Mouse (Mus musculus) forebrain, embryonic 10.5 days (tissue): Measurements from ENCODE around the gene Med12l. TPM values are rescaled to one million over a fixed set of nuclear protein-coding genes. Genes with fewer than 3 reads are reported as not detected.
"Not testable (repeated sequence)": the region's sequence is repeated elsewhere in the genome, so short reads cannot be mapped to it uniquely, and the experiment has no call there.

Source experiments
- DNase-seq: peaks from one replicate; pipeline ENCODE4 v3.0.0-alpha.2; 2017; ENCODE audit warnings: low spot score; ENCODE audit errors: extremely low spot score
- H3K27ac ChIP-seq: fragments of 300-500 bp; sonication (generic); 2 replicates; pipeline ENCODE4 v1.5.1; 2016; ENCODE audit warnings: mild to moderate bottlenecking
- H3K27me3 ChIP-seq: fragments of 300-500 bp; sonication (generic); 2 replicates; pipeline ENCODE4 v1.6.1; 2016; ENCODE audit warnings: mild to moderate bottlenecking; ENCODE audit not compliant: poor library complexity, severe bottlenecking
- H3K36me3 ChIP-seq: fragments of 300-500 bp; sonication (generic); replicated peaks from 2 replicates; pipeline ENCODE4 v1.6.1; 2016; ENCODE audit warnings: mild to moderate bottlenecking, moderate library complexity
- H3K4me1 ChIP-seq: fragments of 300-500 bp; sonication (generic); 2 replicates; pipeline ENCODE4 v1.6.1; 2016
- H3K4me3 ChIP-seq: fragments of 300-500 bp; sonication (generic); 2 replicates; pipeline ENCODE4 v1.5.1; 2016; ENCODE audit warnings: mild to moderate bottlenecking, moderate library complexity
- H3K9me3 ChIP-seq: fragments of 300-500 bp; sonication (generic); 2 replicates; pipeline ENCODE4 v1.6.1; 2016; ENCODE audit warnings: mild to moderate bottlenecking, moderate library complexity
- WGBS: fragments of 180-500 bp; shearing (Covaris S2); methylation state at CpG from one replicate; pipeline ENCODE4 v1.1.7; 2016; 5-methylcytosine and 5-hydroxymethylcytosine counted together
- polyA plus RNA-seq: library from polyadenylated mRNA; unstranded; fragments of >200 nt; fragmentation: Nextera tagmentation; extraction: Ambion mirVana; gene quantifications from 2 replicates; pipeline ENCODE4 v1.2.1, GENCODE M21; 2016

Gene Med12l
- polyA plus RNA-seq, 1 experiment from 2014 or later = 3.1 TPM

DNA sequence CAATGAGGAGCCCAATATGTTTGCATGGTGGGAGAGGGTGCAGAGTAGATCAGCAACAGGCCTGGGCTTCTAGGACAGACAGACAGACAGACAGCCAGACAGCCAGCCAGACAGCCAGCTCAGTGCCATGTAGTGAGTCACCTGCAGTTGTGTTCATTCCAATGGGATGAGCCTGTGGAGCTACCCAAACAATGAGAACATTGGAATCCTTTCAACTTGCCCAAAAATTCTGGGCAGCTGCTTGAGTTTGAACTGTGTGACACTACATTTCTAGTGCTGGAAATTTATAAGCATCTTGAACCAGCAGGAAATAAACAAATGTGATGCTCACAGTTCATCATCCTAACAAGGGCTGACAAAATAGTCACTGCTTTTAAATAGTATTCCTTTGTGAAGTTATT, 134.0 kb downstream of the Med12l start:
- Histone ChIP-seq H3K36me3 (no peaks in the 10 kb centered on the region), H3K4me1 (peaks cover 10% of the 10 kb centered on the region; the same call in 1 of the 2 replicates), H3K4me3 (no peak overlapping the region), H3K9me3 (no peaks in the 10 kb centered on the region), H3K27me3 (no peaks in the 10 kb centered on the region), H3K27ac (no peak overlapping the region)
- DNase-seq = no peak

- Histone ChIP-seq H3K4me3 (no peak overlapping the region), H3K27me3 (no peaks in the 10 kb centered on the region), H3K4me1 (peaks cover 10% of the 10 kb centered on the region; the same call in 1 of the 2 replicates), H3K9me3 (no peaks in the 10 kb centered on the region), H3K36me3 (no peaks in the 10 kb centered on the region), H3K27ac (no peak overlapping the region)
- WGBS = 94% methylated on average over 2 of the region's 2 CpGs
- DNase-seq = no peak
These were observed 134.5 kb downstream of the Med12l start for GRCm38 (mm10) chr3:59140115-59140514.

GRCm38 (mm10) chr3:59140941-59141340, 135.3 kb downstream of the Med12l start:
- not testable (repeated sequence) for H3K36me3 ChIP-seq

DNA sequence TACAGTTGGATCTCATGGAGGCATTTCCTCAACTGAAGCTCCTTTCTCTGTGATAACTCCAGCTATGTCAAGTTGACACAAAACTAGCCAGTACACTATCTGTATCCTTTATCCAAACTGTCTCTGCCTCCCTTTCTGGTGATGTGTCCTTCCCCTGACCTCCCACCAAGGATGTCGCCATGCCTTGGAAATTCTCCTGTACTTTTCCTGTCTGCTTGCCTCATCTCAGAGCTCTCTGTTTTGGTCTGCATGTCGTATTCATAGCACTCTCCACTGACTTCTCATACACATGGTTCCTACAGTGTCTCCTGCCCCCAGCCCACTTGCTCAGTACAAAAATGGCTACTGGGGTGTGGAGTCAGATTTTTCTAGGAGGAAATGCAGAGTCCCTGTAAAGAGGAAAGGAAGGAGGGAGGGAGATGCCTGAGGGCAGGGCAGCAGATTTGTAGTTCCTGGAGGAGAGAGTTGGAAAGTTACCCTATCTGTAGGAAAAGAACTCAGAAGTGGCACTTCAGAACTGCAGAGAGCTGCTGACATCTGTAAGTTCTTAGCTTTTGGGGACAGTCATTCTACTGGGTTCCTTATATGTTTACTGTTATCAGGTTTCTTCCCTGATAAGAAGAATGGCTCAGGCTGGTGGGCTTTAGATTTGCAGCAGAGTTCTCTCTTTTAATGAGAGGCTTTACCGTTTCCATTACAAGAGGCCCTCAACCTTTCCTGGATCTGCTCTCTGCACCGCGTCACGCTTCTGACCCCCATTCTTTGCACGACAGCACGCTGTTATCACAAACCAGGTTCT, 136.1 kb downstream of the Med12l start:
- DNase-seq = no peak
- Histone ChIP-seq H3K9me3 (no peaks in the 10 kb centered on the region), H3K4me3 (no peak overlapping the region), H3K36me3 (no peaks in the 10 kb centered on the region), H3K27me3 (no peaks in the 10 kb centered on the region), H3K27ac (no peak overlapping the region), H3K4me1 (peaks cover 10% of the 10 kb centered on the region; the same call in 1 of the 2 replicates)
- WGBS = 83% methylated on average over 8 of the region's 8 CpGs

More at GRCm38 (mm10) chr3:59140941-59141340, 135.3 kb downstream of the Med12l start:
- not testable (repeated sequence) for H3K27ac ChIP-seq, H3K9me3 ChIP-seq, H3K27me3 ChIP-seq, DNase-seq, H3K4me3 ChIP-seq, H3K4me1 ChIP-seq
- 95% methylated on average over 4 of the region's 4 CpGs for WGBS

DNA sequence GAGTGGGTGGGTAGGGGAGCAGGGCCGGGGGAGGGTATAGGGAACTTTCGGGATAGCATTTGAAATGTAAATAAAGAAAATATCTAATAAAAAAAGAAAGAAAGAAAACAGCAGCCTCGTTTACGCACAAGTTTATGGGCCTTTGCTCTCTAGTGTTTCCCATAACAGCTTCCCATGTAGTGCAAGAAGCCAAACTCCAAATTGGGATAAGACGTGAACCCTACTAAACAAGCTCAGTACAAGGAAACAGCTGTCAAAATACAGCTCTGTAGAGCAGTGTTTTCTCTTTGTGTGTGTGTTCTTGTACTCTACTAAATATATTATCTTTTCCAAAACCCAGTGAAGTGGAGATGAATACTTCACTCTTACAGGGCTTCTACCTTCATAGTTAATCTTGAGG, 139.6 kb downstream of the Med12l start:
- DNase-seq = no peak
- H3K36me3 ChIP-seq = no peaks in the 10 kb centered on the region
- peaks cover 3% of the 10 kb centered on the region; the same call in 1 of the 2 replicates for H3K4me1 ChIP-seq
- H3K4me3 ChIP-seq = no peak overlapping the region
- 79% methylated on average over 5 of the region's 5 CpGs for WGBS
- H3K9me3 ChIP-seq = no peaks in the 10 kb centered on the region
- H3K27me3 ChIP-seq = no peaks in the 10 kb centered on the region
- H3K27ac ChIP-seq = no peak overlapping the region

DNA sequence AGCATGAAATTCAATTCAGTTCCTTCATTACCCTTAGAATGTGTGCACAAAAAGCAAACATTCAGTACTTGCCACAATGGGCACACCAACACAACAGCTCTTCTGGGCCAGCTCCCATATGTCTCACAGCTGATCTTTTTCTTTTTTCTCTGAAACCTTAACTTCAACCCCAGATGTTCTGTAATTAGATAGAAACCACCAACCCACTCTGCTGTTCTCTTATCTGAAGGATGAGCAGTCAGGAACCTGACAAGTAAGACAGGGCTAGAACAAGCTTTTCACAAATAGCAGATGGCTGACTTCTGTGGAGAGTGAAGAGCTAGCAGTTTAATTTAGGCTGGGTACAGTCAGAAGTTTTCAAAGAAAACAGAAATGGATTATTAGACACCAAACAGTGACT, 144.0 kb downstream of the Med12l start:
- no peak for DNase-seq
- no peaks in the 10 kb centered on the region for H3K9me3 ChIP-seq
- no peaks in the 10 kb centered on the region for H3K4me1 ChIP-seq
- no peaks in the 10 kb centered on the region for H3K36me3 ChIP-seq
- no peaks in the 10 kb centered on the region for H3K27me3 ChIP-seq
- no peak overlapping the region for H3K4me3 ChIP-seq
- H3K27ac ChIP-seq = no peak overlapping the region

- no peaks in the 10 kb centered on the region for H3K4me1 ChIP-seq
- no peak for DNase-seq
- no peaks in the 10 kb centered on the region for H3K36me3 ChIP-seq
- no peak overlapping the region for H3K4me3 ChIP-seq
- H3K27me3 ChIP-seq = no peaks in the 10 kb centered on the region
- WGBS = 95% methylated on average over 2 of the region's 2 CpGs
- no peaks in the 10 kb centered on the region for H3K9me3 ChIP-seq
- H3K27ac ChIP-seq = no peak overlapping the region
These were observed 145.0 kb downstream of the Med12l start for GRCm38 (mm10) chr3:59150624-59151023.

DNA sequence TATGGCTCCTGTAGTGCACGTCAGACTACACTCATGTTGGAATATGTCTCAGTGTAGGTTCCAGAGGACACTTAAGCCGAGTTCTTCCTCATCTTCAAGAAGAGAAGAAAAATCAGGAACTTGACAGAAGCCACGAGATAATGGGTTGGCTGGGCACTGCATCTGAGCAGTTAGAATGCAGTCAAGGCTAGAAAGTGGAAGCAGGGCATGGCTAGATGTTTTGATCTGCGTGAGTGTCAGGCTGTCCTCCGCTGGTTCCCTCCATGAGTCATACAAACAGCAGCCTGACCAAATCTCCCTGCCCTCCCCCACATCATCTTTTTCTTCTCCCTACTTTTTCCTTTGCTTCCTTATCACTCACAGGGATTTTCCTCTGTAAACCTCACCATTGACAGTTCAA, 147.8 kb downstream of the Med12l start, which contains the start of gene P2ry14:
Gene P2ry14, minus strand, starts transcription at position 195 of the 400 bp plus-strand sequence.
- no peaks in the 10 kb centered on the region for H3K9me3 ChIP-seq
- H3K4me3 ChIP-seq = no peak within 1 kb of the TSS
- H3K27ac ChIP-seq = no peak within 1 kb of the TSS
- no peaks in the 10 kb centered on the region for H3K36me3 ChIP-seq
- DNase-seq = no peak
- H3K4me1 ChIP-seq = no peaks in the 10 kb centered on the region
- H3K27me3 ChIP-seq = no peaks in the 10 kb centered on the region
- 88% methylated on average over 5 of the region's 5 CpGs for WGBS

- Histone ChIP-seq H3K4me3 (no peak overlapping the region), H3K4me1 (no peaks in the 10 kb centered on the region), H3K36me3 (no peaks in the 10 kb centered on the region), H3K27me3 (no peaks in the 10 kb centered on the region), H3K27ac (no peak overlapping the region), H3K9me3 (no peaks in the 10 kb centered on the region)
- 98% methylated on average over 2 of the region's 2 CpGs for WGBS
- DNase-seq = no peak
These were observed 149.3 kb downstream of the Med12l start for GRCm38 (mm10) chr3:59154888-59155287.

GRCm38 (mm10) chr3:59155404-59155803, 149.8 kb downstream of the Med12l start:
- Histone ChIP-seq H3K9me3 (no peaks in the 10 kb centered on the region), H3K27me3 (no peaks in the 10 kb centered on the region)
- 83% methylated on average over 6 of the region's 6 CpGs for WGBS

DNA sequence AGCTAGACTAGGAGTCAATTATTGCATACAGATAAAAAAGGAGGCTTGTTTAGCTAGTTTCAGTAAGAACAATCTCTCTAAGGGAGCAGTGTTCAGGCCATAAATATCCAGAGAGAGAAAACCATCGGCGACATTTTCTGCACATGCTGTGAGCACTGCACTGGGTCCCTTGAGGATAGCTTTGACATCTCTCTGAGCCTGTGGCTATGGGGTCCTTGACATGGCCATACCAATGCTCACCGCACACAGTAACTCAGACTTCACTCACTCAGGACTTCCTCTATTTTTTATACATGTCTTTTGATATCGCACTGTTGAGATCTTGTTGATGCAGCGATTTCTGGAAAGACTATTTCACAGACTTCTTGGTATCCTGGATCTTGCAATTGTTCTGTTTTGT, 151.4 kb downstream of the Med12l start:
- no peaks in the 10 kb centered on the region for H3K27me3 ChIP-seq
- H3K36me3 ChIP-seq = no peaks in the 10 kb centered on the region
- H3K9me3 ChIP-seq = no peaks in the 10 kb centered on the region
- WGBS = 91% methylated on average over 5 of the region's 5 CpGs
- H3K4me3 ChIP-seq = no peak overlapping the region
- H3K4me1 ChIP-seq = no peaks in the 10 kb centered on the region
- no peak for DNase-seq
- no peak overlapping the region for H3K27ac ChIP-seq

More at GRCm38 (mm10) chr3:59155404-59155803, 149.8 kb downstream of the Med12l start:
- Histone ChIP-seq H3K36me3 (no peaks in the 10 kb centered on the region), H3K27ac (no peak overlapping the region), H3K4me1 (no peaks in the 10 kb centered on the region), H3K4me3 (no peak overlapping the region)
- no peak for DNase-seq

GRCm38 (mm10) chr3:59160465-59160864, 154.8 kb downstream of the Med12l start:
- no peak for DNase-seq
- H3K4me3 ChIP-seq = no peak overlapping the region
- H3K27ac ChIP-seq = no peak overlapping the region
- 95% methylated on average over 1 of the region's 1 CpGs for WGBS
- H3K9me3 ChIP-seq = no peaks in the 10 kb centered on the region
- no peaks in the 10 kb centered on the region for H3K27me3 ChIP-seq
- no peaks in the 10 kb centered on the region for H3K36me3 ChIP-seq
- H3K4me1 ChIP-seq = no peaks in the 10 kb centered on the region

GRCm38 (mm10) chr3:59167417-59168054, 161.9 kb downstream of the Med12l start:
- Histone ChIP-seq H3K27ac (no peak overlapping the region), H3K27me3 (no peaks in the 10 kb centered on the region), H3K4me1 (peaks cover 7% of the 10 kb centered on the region), H3K36me3 (no peaks in the 10 kb centered on the region), H3K4me3 (no peak overlapping the region), H3K9me3 (no peaks in the 10 kb centered on the region)
- no peak for DNase-seq
- 81% methylated on average over 2 of the region's 2 CpGs for WGBS
